Mouse (Mus musculus): ENCODE results near the gene Hecw2.

DNA sequence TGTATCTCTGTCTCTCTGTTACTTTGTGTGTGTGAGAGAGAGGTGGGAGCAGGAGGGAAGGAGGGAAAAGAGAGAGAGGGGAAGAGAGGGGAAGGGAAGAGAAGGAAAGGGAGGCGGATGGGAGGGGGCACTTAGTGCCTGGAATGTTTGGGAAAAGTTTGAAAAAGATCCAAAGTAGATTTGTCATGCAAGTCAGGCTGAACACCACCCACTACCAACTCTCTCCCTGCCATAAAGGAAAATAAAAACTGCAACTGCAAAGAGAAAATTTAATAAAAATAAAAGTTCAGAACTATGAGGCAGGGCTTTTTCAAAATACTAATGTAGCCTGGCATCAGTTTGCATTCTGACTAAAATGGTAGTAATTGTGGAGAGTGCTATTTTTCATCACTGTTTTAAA, 135.2 kb downstream of the Hecw2 start:
- TF ChIP-seq CTCF (IDR thresholded peaks at IDR 0.05; ENCODE audit: control insufficient read depth, insufficient read depth, insufficient replicate concordance, low read depth, low read length) = no peak
- no peak for TF ChIP-seq POLR2A (IDR thresholded peaks at IDR 0.05; ENCODE audit: control insufficient read depth, low read depth, low read length)

Data from testis, adult 2 months (tissue).